Mouse (Mus musculus) adrenal gland, postnatal 25 days (tissue): ENCODE results near the gene Acan. TPM values are rescaled to one million over a fixed set of nuclear protein-coding genes. Genes with fewer than 3 reads are reported as not detected.

Experiments used
- DNase-seq: peaks from one replicate; pipeline ENCODE4 v3.0.0; 2021; ENCODE audit warnings: mixed read lengths
- long read RNA-seq: library from polyadenylated mRNA; stranded (forward); transcript quantifications from one replicate; pipeline ENCODE4 v2.0.0, GENCODE M21; 2021
- total RNA-seq: library from RNA; stranded (reverse); gene quantifications from 2 replicates; pipeline ENCODE4 v1.2.3, GENCODE M21; 2021

The Acan gene
- 1.2 TPM in 2 replicates for total RNA-seq
- long read RNA-seq, partial matches to known transcripts, result 3 of 3 reads
- long read RNA-seq, other reads (novel, unspliced or antisense), result 0 of 3 reads

- DNase-seq, result no peak
These were observed at the start of gene Acan for GRCm38 (mm10) chr7:79053383-79053889. Gene Acan, plus strand, starts transcription at chr7:79053483.

- no peak for DNase-seq
These were observed 31.9 kb upstream of the Acan start for GRCm38 (mm10) chr7:79021293-79021905.

- DNase-seq, result no peak
These were observed 24.1 kb upstream of the Acan start for GRCm38 (mm10) chr7:79029138-79029537.

- no peak for DNase-seq
These were observed 19.5 kb upstream of the Acan start for GRCm38 (mm10) chr7:79033745-79034144.

- DNase-seq, result no peak
These were observed 18.8 kb upstream of the Acan start for GRCm38 (mm10) chr7:79034521-79034920.

GRCm38 (mm10) chr7:79052081-79052480 is 1.2 kb upstream of the Acan start:
- DNase-seq, result peak; percentile 9

- peak; percentile 23 for DNase-seq
These were observed 531 bp upstream of the Acan start for GRCm38 (mm10) chr7:79052521-79053382.

- no peak for DNase-seq
These were observed 828 bp downstream of the Acan start for GRCm38 (mm10) chr7:79054111-79054510.

GRCm38 (mm10) chr7:79058546-79058945 is 5.3 kb downstream of the Acan start:
- peak; percentile 37 for DNase-seq

- no peak for DNase-seq
These were observed 14.2 kb downstream of the Acan start for GRCm38 (mm10) chr7:79067466-79067865.

- no peak for DNase-seq
These were observed 14.9 kb downstream of the Acan start for GRCm38 (mm10) chr7:79068231-79068630.

GRCm38 (mm10) chr7:79079212-79079611 is 25.9 kb downstream of the Acan start:
- DNase-seq, result no peak

- DNase-seq, result peak; percentile 78
These were observed 27.5 kb downstream of the Acan start for GRCm38 (mm10) chr7:79080572-79081399.

GRCm38 (mm10) chr7:79089111-79089510 is 35.8 kb downstream of the Acan start:
- no peak for DNase-seq

GRCm38 (mm10) chr7:79096492-79096891 is 43.2 kb downstream of the Acan start:
- no peak for DNase-seq

- DNase-seq, result no peak
These were observed 60.6 kb downstream of the Acan start for GRCm38 (mm10) chr7:79113848-79114247.

GRCm38 (mm10) chr7:79123465-79123864 is 70.2 kb downstream of the Acan start:
- DNase-seq, result no peak

GRCm38 (mm10) chr7:79129883-79130282 is 76.6 kb downstream of the Acan start:
- no peak for DNase-seq

- DNase-seq, result no peak
These were observed 77.1 kb downstream of the Acan start for GRCm38 (mm10) chr7:79130385-79130784.

- DNase-seq, result peak; percentile 51
These were observed 77.7 kb downstream of the Acan start, which contains the start of gene Hapln3 for GRCm38 (mm10) chr7:79130843-79131444. Gene Hapln3, minus strand, starts transcription at chr7:79131018.

- no peak for DNase-seq
These were observed 80.1 kb downstream of the Acan start for GRCm38 (mm10) chr7:79133391-79133790.

GRCm38 (mm10) chr7:79139328-79139824 is 86.1 kb downstream of the Acan start:
- no peak for DNase-seq
